Mouse (Mus musculus): ENCODE results near the gene Gm20604. TPM values are rescaled to one million over a fixed set of nuclear protein-coding genes. Genes with fewer than 3 reads are reported as not detected.

Gm20604 gene
- polyA plus RNA-seq, 1 experiment from 2014 or later: 47.9 TPM

- no peaks in the 10 kb centered on the region for H3K9me3 ChIP-seq
- peaks cover 18% of the 10 kb centered on the region for H3K4me1 ChIP-seq
- no peak for ATAC-seq (replicated peaks)
- no peak overlapping the region for H3K27ac ChIP-seq
- no peak overlapping the region for H3K9ac ChIP-seq
- H3K36me3 ChIP-seq (replicated peaks): no peaks in the 10 kb centered on the region
- H3K4me2 ChIP-seq: no peak overlapping the region
- 85% methylated on average over 5 of the region's 5 CpGs for WGBS
- H3K27me3 ChIP-seq (replicated peaks): no peaks in the 10 kb centered on the region
- H3K4me3 ChIP-seq: no peak overlapping the region
Observed at GRCm38 (mm10) chr12:102739096-102739495, 19.4 kb downstream of the Gm20604 start.

GRCm38 (mm10) chr12:102733381-102733780 lies 25.1 kb downstream of the Gm20604 start:
- Histone ChIP-seq H3K9ac (no peak overlapping the region), H3K4me2 (no peak overlapping the region), H3K36me3 (replicated peaks) (no peaks in the 10 kb centered on the region), H3K27ac (no peak overlapping the region), H3K27me3 (replicated peaks) (no peaks in the 10 kb centered on the region), H3K4me1 (peaks cover 20% of the 10 kb centered on the region), H3K9me3 (no peaks in the 10 kb centered on the region), H3K4me3 (no peak overlapping the region)
- no peak for ATAC-seq (replicated peaks)
- WGBS: 12% methylated on average over 5 of the region's 5 CpGs

GRCm38 (mm10) chr12:102730798-102731619 lies 27.5 kb downstream of the Gm20604 start:
- ATAC-seq (replicated peaks): peak; percentile 54
- H3K27ac ChIP-seq: peak overlapping the region; percentile 82
- H3K4me2 ChIP-seq: peak overlapping the region; percentile 51
- peaks cover 20% of the 10 kb centered on the region for H3K4me1 ChIP-seq
- H3K36me3 ChIP-seq (replicated peaks): no peaks in the 10 kb centered on the region
- no peaks in the 10 kb centered on the region for H3K9me3 ChIP-seq
- no peak overlapping the region for H3K9ac ChIP-seq
- H3K27me3 ChIP-seq (replicated peaks): no peaks in the 10 kb centered on the region
- WGBS: 36% methylated on average over 16 of the region's 16 CpGs
- peak overlapping the region; percentile 26 for H3K4me3 ChIP-seq

- WGBS: 30% methylated on average over 26 of the region's 26 CpGs
- H3K4me3 ChIP-seq: peak overlapping the region; percentile 26
Observed at GRCm38 (mm10) chr12:102729855-102730797, 28.3 kb downstream of the Gm20604 start.

GRCm38 (mm10) chr12:102725761-102726175 lies 32.7 kb downstream of the Gm20604 start:
- Histone ChIP-seq H3K4me3 (no peak overlapping the region), H3K36me3 (replicated peaks) (no peaks in the 10 kb centered on the region), H3K4me2 (no peak overlapping the region), H3K9me3 (no peaks in the 10 kb centered on the region), H3K4me1 (peaks cover 12% of the 10 kb centered on the region), H3K27ac (no peak overlapping the region), H3K9ac (no peak overlapping the region), H3K27me3 (replicated peaks) (no peaks in the 10 kb centered on the region)
- ATAC-seq (replicated peaks): no peak
- 80% methylated on average over 7 of the region's 7 CpGs for WGBS

More at GRCm38 (mm10) chr12:102729855-102730797, 28.3 kb downstream of the Gm20604 start:
- Histone ChIP-seq H3K4me1 (peaks cover 20% of the 10 kb centered on the region), H3K27me3 (replicated peaks) (no peaks in the 10 kb centered on the region), H3K9me3 (no peaks in the 10 kb centered on the region), H3K36me3 (replicated peaks) (no peaks in the 10 kb centered on the region), H3K27ac (peak overlapping the region; percentile 82), H3K9ac (0 out of 2 replicates have a peak overlapping the region, but pooled peaks have one; percentile 12), H3K4me2 (peak overlapping the region; percentile 51)
- peak; percentile 98 for ATAC-seq (replicated peaks)

- no peaks in the 10 kb centered on the region for H3K36me3 ChIP-seq (replicated peaks)
- H3K4me1 ChIP-seq: 0 out of 2 replicates have a peak, but pooled peaks cover 5% of the 10 kb centered on the region
- no peak overlapping the region for H3K9ac ChIP-seq
- H3K4me2 ChIP-seq: no peak overlapping the region
- H3K4me3 ChIP-seq: no peak overlapping the region
- no peak for ATAC-seq (replicated peaks)
- H3K27ac ChIP-seq: no peak overlapping the region
- H3K9me3 ChIP-seq: no peaks in the 10 kb centered on the region
- H3K27me3 ChIP-seq (replicated peaks): no peaks in the 10 kb centered on the region
- WGBS: 93% methylated on average over 6 of the region's 6 CpGs
Observed at GRCm38 (mm10) chr12:102725146-102725545, 33.3 kb downstream of the Gm20604 start.

- H3K36me3 ChIP-seq (replicated peaks): no peaks in the 10 kb centered on the region
- H3K27me3 ChIP-seq (replicated peaks): no peaks in the 10 kb centered on the region
- ATAC-seq (replicated peaks): no peak
- 79% methylated on average over 6 of the region's 6 CpGs for WGBS
- no peak overlapping the region for H3K27ac ChIP-seq
- H3K4me2 ChIP-seq: no peak overlapping the region
- H3K9me3 ChIP-seq: no peaks in the 10 kb centered on the region
- no peak overlapping the region for H3K9ac ChIP-seq
- 0 out of 2 replicates have a peak, but pooled peaks cover 3% of the 10 kb centered on the region for H3K4me1 ChIP-seq
- H3K4me3 ChIP-seq: no peak overlapping the region
Observed at GRCm38 (mm10) chr12:102723861-102724260, 34.6 kb downstream of the Gm20604 start.

GRCm38 (mm10) chr12:102722966-102723365 lies 35.5 kb downstream of the Gm20604 start:
- no peaks in the 10 kb centered on the region for H3K27me3 ChIP-seq (replicated peaks)
- H3K9ac ChIP-seq: no peak overlapping the region
- no peak overlapping the region for H3K4me3 ChIP-seq
- no peaks in the 10 kb centered on the region for H3K9me3 ChIP-seq
- no peaks in the 10 kb centered on the region for H3K36me3 ChIP-seq (replicated peaks)
- no peak overlapping the region for H3K27ac ChIP-seq
- no peak for ATAC-seq (replicated peaks)
- H3K4me1 ChIP-seq: 0 out of 2 replicates have a peak, but pooled peaks cover 3% of the 10 kb centered on the region
- 65% methylated on average over 8 of the region's 8 CpGs for WGBS
- H3K4me2 ChIP-seq: no peak overlapping the region

GRCm38 (mm10) chr12:102722451-102722850 lies 36.0 kb downstream of the Gm20604 start:
- no peak overlapping the region for H3K4me3 ChIP-seq
- 59% methylated on average over 11 of the region's 11 CpGs for WGBS
- H3K27me3 ChIP-seq (replicated peaks): no peaks in the 10 kb centered on the region

GRCm38 (mm10) chr12:102719552-102720315 lies 38.7 kb downstream of the Gm20604 start:
- no peak overlapping the region for H3K9ac ChIP-seq

More at GRCm38 (mm10) chr12:102722451-102722850, 36.0 kb downstream of the Gm20604 start:
- Histone ChIP-seq H3K4me2 (no peak overlapping the region), H3K36me3 (replicated peaks) (no peaks in the 10 kb centered on the region), H3K9me3 (no peaks in the 10 kb centered on the region), H3K27ac (no peak overlapping the region), H3K9ac (no peak overlapping the region), H3K4me1 (0 out of 2 replicates have a peak, but pooled peaks cover 3% of the 10 kb centered on the region)
- no peak for ATAC-seq (replicated peaks)

GRCm38 (mm10) chr12:102714654-102715395 lies 43.6 kb downstream of the Gm20604 start:
- no peak overlapping the region for H3K4me2 ChIP-seq
- H3K4me1 ChIP-seq: 0 out of 2 replicates have a peak, but pooled peaks cover 2% of the 10 kb centered on the region
- H3K27ac ChIP-seq: no peak overlapping the region
- no peak overlapping the region for H3K4me3 ChIP-seq
- H3K9ac ChIP-seq: no peak overlapping the region
- H3K9me3 ChIP-seq: no peaks in the 10 kb centered on the region
- no peaks in the 10 kb centered on the region for H3K27me3 ChIP-seq (replicated peaks)
- H3K36me3 ChIP-seq (replicated peaks): no peaks in the 10 kb centered on the region
- 80% methylated on average over 10 of the region's 10 CpGs for WGBS
- ATAC-seq (replicated peaks): no peak

More at GRCm38 (mm10) chr12:102719552-102720315, 38.7 kb downstream of the Gm20604 start:
- H3K9me3 ChIP-seq: no peaks in the 10 kb centered on the region
- H3K27me3 ChIP-seq (replicated peaks): no peaks in the 10 kb centered on the region
- no peak overlapping the region for H3K4me3 ChIP-seq
- H3K27ac ChIP-seq: no peak overlapping the region
- H3K36me3 ChIP-seq (replicated peaks): no peaks in the 10 kb centered on the region
- peak overlapping the region; percentile 17 for H3K4me2 ChIP-seq
- peak; percentile 75; the same call in 1 of the 2 replicates for ATAC-seq (replicated peaks)
- WGBS: 26% methylated on average over 13 of the region's 13 CpGs
- H3K4me1 ChIP-seq: 0 out of 2 replicates have a peak, but pooled peaks cover 3% of the 10 kb centered on the region

Data from midbrain, embryonic 15.5 days (tissue).